Mouse (Mus musculus) forebrain, embryonic 11.5 days (tissue): Measurements from ENCODE around the gene Mcm2. TPM values are rescaled to one million over a fixed set of nuclear protein-coding genes. Genes with fewer than 3 reads are reported as not detected.
A peak's percentile ranks its signal among the peaks of the same experiment; 100 is the strongest.

Source experiments
- ATAC-seq: fragments of 200-750 bp; cut with Nextera tagmentation; replicated peaks from 2 replicates; pipeline ENCODE4 v1.8.0; 2017; ENCODE audit warnings: moderate TSS enrichment; ENCODE audit not compliant: low FRiP score
- DNase-seq: peaks from one replicate; pipeline ENCODE4 v3.0.0-alpha.2; 2017; ENCODE audit warnings: low spot score
- H3K27ac ChIP-seq: fragments of 300-500 bp; sonication (generic); 2 replicates; pipeline ENCODE4 v1.5.1; 2014; ENCODE audit warnings: low read depth, low read length
- H3K27me3 ChIP-seq: fragments of 300-500 bp; sonication (generic); 2 replicates; pipeline ENCODE4 v1.6.1; 2014; ENCODE audit warnings: mild to moderate bottlenecking, low read length, mixed read lengths; ENCODE audit not compliant: control insufficient read depth, insufficient read depth
- H3K36me3 ChIP-seq: fragments of 300-500 bp; sonication (generic); 2 replicates; pipeline ENCODE4 v1.6.1; 2014; ENCODE audit warnings: mild to moderate bottlenecking, low read length, moderate library complexity, mixed read lengths; ENCODE audit not compliant: control insufficient read depth, insufficient read depth
- H3K4me1 ChIP-seq: fragments of 300-500 bp; sonication (generic); replicated peaks from 2 replicates; pipeline ENCODE4 v1.6.1; 2014; ENCODE audit warnings: low read length, mixed read lengths; ENCODE audit not compliant: control insufficient read depth, insufficient read depth
- H3K4me2 ChIP-seq: fragments of 300-500 bp; sonication (generic); 2 replicates; pipeline ENCODE4 v1.6.1; 2014; ENCODE audit warnings: low read depth, mild to moderate bottlenecking, low read length, moderate library complexity, mixed read lengths; ENCODE audit not compliant: severe bottlenecking
- H3K4me3 ChIP-seq: fragments of 300-500 bp; sonication (generic); 2 replicates; pipeline ENCODE4 v1.5.1; 2014; ENCODE audit warnings: low read depth, low read length
- H3K9ac ChIP-seq: fragments of 300-500 bp; sonication (generic); 2 replicates; pipeline ENCODE4 v1.6.1; 2014; ENCODE audit warnings: low read length
- H3K9me3 ChIP-seq: fragments of 300-500 bp; sonication (generic); 2 replicates; pipeline ENCODE4 v1.6.1; 2016; ENCODE audit warnings: low read length, mixed read lengths; ENCODE audit not compliant: control insufficient read depth
- WGBS: fragments of 180-500 bp; shearing (Covaris S2); extraction: QIAGEN DNeasy Blood & Tissue Kit; methylation state at CpG from one replicate; pipeline ENCODE4 v1.1.7; 2014; 5-methylcytosine and 5-hydroxymethylcytosine counted together
- polyA plus RNA-seq: library from polyadenylated mRNA; unstranded; fragments of >200 nt; fragmentation: Nextera tagmentation; extraction: Ambion mirVana; gene quantifications from 2 replicates; pipeline ENCODE4 v1.2.1, GENCODE M21; 2014

The Mcm2 gene
- polyA plus RNA-seq, 1 experiment from 2014 or later: 248 TPM

- no peak for DNase-seq
- peaks cover 50% of the 10 kb centered on the region for H3K4me1 ChIP-seq
- H3K36me3 ChIP-seq: no peaks in the 10 kb centered on the region
- no peak for ATAC-seq
- no peak overlapping the region for H3K4me3 ChIP-seq
- peak overlapping the region; percentile 63 for H3K27ac ChIP-seq
- H3K27me3 ChIP-seq: peaks cover 2% of the 10 kb centered on the region
- WGBS: 60% methylated on average over 5 of the region's 5 CpGs
- H3K4me2 ChIP-seq: 0 out of 2 replicates have a peak overlapping the region, but pooled peaks have one; percentile 18
- H3K9me3 ChIP-seq: no peaks in the 10 kb centered on the region
- 0 out of 2 replicates have a peak overlapping the region, but pooled peaks have one; percentile 23 for H3K9ac ChIP-seq
Measured at GRCm38 (mm10) chr6:88938664-88939055, 40.1 kb upstream of the Mcm2 start.

GRCm38 (mm10) chr6:88937971-88938663 is 39.5 kb upstream of the Mcm2 start:
- Histone ChIP-seq H3K27me3 (peaks cover 2% of the 10 kb centered on the region), H3K4me3 (no peak overlapping the region), H3K36me3 (no peaks in the 10 kb centered on the region), H3K9ac (peak overlapping the region; percentile 4; the same call in 1 of the 2 replicates), H3K27ac (peak overlapping the region; percentile 63), H3K4me1 (peaks cover 45% of the 10 kb centered on the region), H3K4me2 (0 out of 2 replicates have a peak overlapping the region, but pooled peaks have one; percentile 18), H3K9me3 (no peaks in the 10 kb centered on the region)
- DNase-seq: peak; percentile 75
- 9% methylated on average over 4 of the region's 4 CpGs for WGBS
- peak; percentile 75 for ATAC-seq

GRCm38 (mm10) chr6:88937214-88937549 is 38.6 kb upstream of the Mcm2 start:
- peak overlapping the region; percentile 63; the same call in 1 of the 2 replicates for H3K27ac ChIP-seq
- peaks cover 2% of the 10 kb centered on the region for H3K27me3 ChIP-seq
- H3K4me2 ChIP-seq: no peak overlapping the region
- H3K4me3 ChIP-seq: no peak overlapping the region
- H3K9me3 ChIP-seq: no peaks in the 10 kb centered on the region
- peaks cover 41% of the 10 kb centered on the region for H3K4me1 ChIP-seq
- no peaks in the 10 kb centered on the region for H3K36me3 ChIP-seq
- ATAC-seq (no peak), DNase-seq (peak; percentile 50)
- 0 out of 2 replicates have a peak overlapping the region, but pooled peaks have one; percentile 3 for H3K9ac ChIP-seq
- 29% methylated on average over 4 of the region's 4 CpGs for WGBS

DNA sequence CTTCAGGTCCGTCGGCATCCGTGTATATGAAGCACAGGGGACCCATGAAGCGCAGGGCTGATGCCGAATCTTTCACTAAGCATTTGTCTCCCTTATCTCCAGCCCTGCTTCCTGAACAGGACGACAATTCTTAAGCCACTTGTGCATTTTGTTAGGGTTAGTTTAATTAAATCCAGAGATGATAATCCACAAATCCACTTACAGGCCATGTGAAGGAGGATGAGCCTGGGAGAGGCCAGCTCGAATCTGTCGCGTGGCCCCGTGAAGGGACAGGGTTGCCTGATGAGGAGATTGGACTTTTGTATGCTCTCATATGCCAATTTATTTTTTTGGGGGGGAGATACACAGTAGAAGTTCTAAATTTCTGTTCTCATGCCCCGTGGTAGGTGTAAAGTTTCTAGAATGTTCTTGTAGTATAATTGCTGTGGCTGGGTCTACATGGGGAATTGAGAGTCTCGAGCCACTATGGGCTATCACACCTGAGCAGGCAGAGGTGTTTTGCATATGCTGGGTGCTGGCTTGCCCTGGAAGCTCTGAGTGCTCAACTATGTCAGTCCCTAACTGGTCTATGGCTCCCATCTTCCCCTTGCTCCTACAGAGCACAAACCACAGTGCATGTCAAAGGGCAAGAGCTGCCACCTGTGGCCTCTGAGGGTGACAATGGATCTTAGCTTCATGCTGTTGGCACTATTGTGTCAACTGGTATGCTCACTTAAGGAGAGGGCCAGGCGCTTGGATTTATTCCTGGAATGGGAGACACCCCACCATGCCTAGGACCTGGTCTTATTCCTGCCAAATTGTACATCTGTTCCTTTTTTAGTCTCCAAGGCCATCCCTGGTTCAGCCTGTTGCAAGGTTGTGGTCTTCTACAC is 38.0 kb upstream of the Mcm2 start:
- peaks cover 2% of the 10 kb centered on the region for H3K27me3 ChIP-seq
- ATAC-seq (no peak), DNase-seq (peak; percentile 45)
- peaks cover 39% of the 10 kb centered on the region for H3K4me1 ChIP-seq
- H3K9me3 ChIP-seq: no peaks in the 10 kb centered on the region
- no peak overlapping the region for H3K9ac ChIP-seq
- no peak overlapping the region for H3K4me2 ChIP-seq
- no peaks in the 10 kb centered on the region for H3K36me3 ChIP-seq
- 57% methylated on average over 13 of the region's 13 CpGs for whole genome bisulfite sequencing
- H3K27ac ChIP-seq: peak overlapping the region; percentile 63; the same call in 1 of the 2 replicates
- H3K4me3 ChIP-seq: no peak overlapping the region

GRCm38 (mm10) chr6:88935735-88936276 is 37.2 kb upstream of the Mcm2 start:
- Histone ChIP-seq H3K9ac (no peak overlapping the region), H3K4me3 (no peak overlapping the region), H3K4me2 (no peak overlapping the region), H3K9me3 (no peaks in the 10 kb centered on the region), H3K27me3 (peaks cover 2% of the 10 kb centered on the region), H3K27ac (no peak overlapping the region), H3K36me3 (no peaks in the 10 kb centered on the region), H3K4me1 (peaks cover 39% of the 10 kb centered on the region)
- no peak for ATAC-seq
- DNase-seq: peak; percentile 72
- WGBS: 14% methylated on average over 4 of the region's 4 CpGs

GRCm38 (mm10) chr6:88934816-88935215 is 36.2 kb upstream of the Mcm2 start:
- H3K27ac ChIP-seq: no peak overlapping the region
- ATAC-seq: no peak
- peak; percentile 50 for DNase-seq

GRCm38 (mm10) chr6:88934132-88934531 is 35.6 kb upstream of the Mcm2 start:
- no peaks in the 10 kb centered on the region for H3K36me3 ChIP-seq
- peaks cover 34% of the 10 kb centered on the region for H3K4me1 ChIP-seq
- 34% methylated on average over 4 of the region's 4 CpGs for WGBS
- H3K4me2 ChIP-seq: no peak overlapping the region
- peaks cover 2% of the 10 kb centered on the region for H3K27me3 ChIP-seq
- no peak overlapping the region for H3K4me3 ChIP-seq
- H3K27ac ChIP-seq: no peak overlapping the region
- DNase-seq: peak; percentile 47
- H3K9me3 ChIP-seq: no peaks in the 10 kb centered on the region
- ATAC-seq: no peak
- no peak overlapping the region for H3K9ac ChIP-seq

More at GRCm38 (mm10) chr6:88934816-88935215, 36.2 kb upstream of the Mcm2 start:
- H3K36me3 ChIP-seq: no peaks in the 10 kb centered on the region
- H3K4me1 ChIP-seq: peaks cover 41% of the 10 kb centered on the region
- 15% methylated on average over 4 of the region's 4 CpGs for WGBS
- peaks cover 2% of the 10 kb centered on the region for H3K27me3 ChIP-seq
- no peak overlapping the region for H3K4me3 ChIP-seq
- no peaks in the 10 kb centered on the region for H3K9me3 ChIP-seq
- no peak overlapping the region for H3K4me2 ChIP-seq
- no peak overlapping the region for H3K9ac ChIP-seq

DNA sequence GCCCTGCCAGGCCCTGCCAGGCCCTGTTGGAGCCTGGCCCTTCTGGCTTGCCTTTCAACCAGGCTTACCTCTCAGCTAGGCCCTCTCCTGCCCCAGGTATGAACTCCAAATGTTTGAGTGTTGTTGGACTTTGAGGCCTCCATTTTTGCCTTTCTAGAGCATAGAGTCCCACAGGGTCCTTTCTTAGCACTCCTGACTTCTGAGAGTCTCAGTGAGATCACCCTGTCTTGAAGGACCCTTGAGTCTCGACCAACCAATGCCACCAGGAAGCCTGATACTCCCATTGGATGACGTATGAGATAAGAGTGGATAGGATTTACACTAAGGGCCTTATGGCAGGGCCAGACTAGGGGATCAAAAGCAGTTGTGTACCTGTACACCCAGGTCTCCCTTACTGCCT is 32.9 kb upstream of the Mcm2 start:
- Histone ChIP-seq H3K9me3 (no peaks in the 10 kb centered on the region), H3K4me2 (no peak overlapping the region), H3K27ac (no peak overlapping the region), H3K4me1 (peaks cover 14% of the 10 kb centered on the region; the same call in 1 of the 2 replicates), H3K27me3 (peaks cover 2% of the 10 kb centered on the region), H3K9ac (no peak overlapping the region; the same call in 1 of the 2 replicates), H3K4me3 (no peak overlapping the region), H3K36me3 (no peaks in the 10 kb centered on the region)
- no peak for ATAC-seq
- no peak for DNase-seq
- WGBS: 84% methylated on average over 2 of the region's 2 CpGs
